Mouse (Mus musculus): ENCODE results near the gene Ilvbl.
A peak's percentile ranks its signal among the peaks of the same experiment; 100 is the strongest.
"Not testable (repeated sequence)": the region's sequence is repeated elsewhere in the genome, so short reads cannot be mapped to it uniquely, and the experiment has no call there.

The Ilvbl gene

GRCm38 (mm10) chr10:78591406-78592328 is 17.5 kb downstream of the Ilvbl start, which contains the start of gene Syde1:
Gene Syde1, minus strand, starts transcription at chr10:78591964.
- DNase-seq (ENCODE audit: low spot score), result no peak

GRCm38 (mm10) chr10:78592856-78593379 is 18.8 kb downstream of the Ilvbl start:
- DNase-seq (ENCODE audit: low spot score), result no peak

- no peak for DNase-seq (ENCODE audit: low spot score)
Measured at GRCm38 (mm10) chr10:78593736-78594135, 19.6 kb downstream of the Ilvbl start.

- no peak for DNase-seq (ENCODE audit: low spot score)
Measured at GRCm38 (mm10) chr10:78594157-78594556, 20.0 kb downstream of the Ilvbl start.

- no peak for DNase-seq (ENCODE audit: low spot score)
Measured at GRCm38 (mm10) chr10:78594566-78594965, 20.4 kb downstream of the Ilvbl start.

GRCm38 (mm10) chr10:78599865-78600264 is 25.7 kb downstream of the Ilvbl start:
- no peak for DNase-seq (ENCODE audit: low spot score)

GRCm38 (mm10) chr10:78605080-78605479 is 30.9 kb downstream of the Ilvbl start:
- peak; percentile 43 for DNase-seq (ENCODE audit: low spot score)

- DNase-seq (ENCODE audit: low spot score), result no peak
Measured at GRCm38 (mm10) chr10:78607602-78608001, 33.5 kb downstream of the Ilvbl start.

- DNase-seq (ENCODE audit: low spot score), result no peak
Measured at GRCm38 (mm10) chr10:78617974-78618373, 43.8 kb downstream of the Ilvbl start, which contains the start of gene Olfr1357. Gene Olfr1357, minus strand, starts transcription at chr10:78618074.

- not testable (repeated sequence) for DNase-seq (ENCODE audit: low spot score)
Measured at GRCm38 (mm10) chr10:78623143-78623542, 49.0 kb downstream of the Ilvbl start.

GRCm38 (mm10) chr10:78630194-78630593 is 56.0 kb downstream of the Ilvbl start:
- peak; percentile 51 for DNase-seq (ENCODE audit: low spot score)

- DNase-seq (ENCODE audit: low spot score), result peak; percentile 45
Measured at GRCm38 (mm10) chr10:78632311-78632710, 58.2 kb downstream of the Ilvbl start.
